Mouse (Mus musculus) MEL (cell line): ENCODE data around the gene Trpm8. TPM values are rescaled to one million over a fixed set of nuclear protein-coding genes. Genes with fewer than 3 reads are reported as not detected.
A peak's percentile ranks its signal among the peaks of the same experiment; 100 is the strongest.

ENCODE experiments used
- DNase-seq: peaks from one replicate; pipeline ENCODE4 v3.0.0; 2011; ENCODE audit warnings: low read depth, low spot score
- H3K27ac ChIP-seq: 2 replicates; pipeline ENCODE4 v1.5.1; 2012; ENCODE audit warnings: low read depth, mild to moderate bottlenecking, control low read depth, low read length, moderate library complexity; ENCODE audit not compliant: control insufficient read depth
- H3K27me3 ChIP-seq, 2 experiments: fragments of 150-350 bp in 1 of 2; sonication (generic) in 1 of 2; 2 replicates each; pipeline ENCODE4 v1.6.1; 2012; ENCODE audit warnings: low read length in 2 of 2, mild to moderate bottlenecking in 2 of 2, improper control_type of control experiment in 1 of 2, moderate library complexity in 1 of 2; ENCODE audit not compliant: insufficient read depth in 2 of 2, control insufficient read depth in 1 of 2
- H3K36me3 ChIP-seq, 2 experiments: 2 replicates each; pipeline ENCODE4 v1.6.1; 2012 to 2014; ENCODE audit warnings: low read length in 2 of 2, improper control_type of control experiment in 1 of 2, inconsistent platforms in 1 of 2, mild to moderate bottlenecking in 1 of 2; ENCODE audit not compliant: insufficient read depth in 2 of 2, control insufficient read depth in 1 of 2
- H3K4me1 ChIP-seq, 2 experiments: fragments of 150-350 bp in 1 of 2; sonication (generic) in 1 of 2; 2 replicates each; pipeline ENCODE4 v1.6.1; 2012; ENCODE audit warnings: low read length in 2 of 2, improper control_type of control experiment in 1 of 2, mild to moderate bottlenecking in 1 of 2; ENCODE audit not compliant: insufficient read depth in 2 of 2, control insufficient read depth in 1 of 2
- H3K4me3 ChIP-seq, 2 experiments: fragments of 150-350 bp in 1 of 2; sonication (generic) in 1 of 2; 2 replicates each; pipeline ENCODE4 v1.5.1; 2012; ENCODE audit warnings: low read depth in 2 of 2, low read length in 2 of 2, mild to moderate bottlenecking in 2 of 2, moderate library complexity in 2 of 2, control low read depth in 1 of 2, improper control_type of control experiment in 1 of 2; ENCODE audit not compliant: control insufficient read depth in 1 of 2, insufficient read depth in 1 of 2
- H3K79me2 ChIP-seq: 2 replicates; pipeline ENCODE4 v1.6.1; 2012; ENCODE audit warnings: mild to moderate bottlenecking, low read length, moderate library complexity; ENCODE audit not compliant: control insufficient read depth, poor library complexity, insufficient read depth
- H3K9ac ChIP-seq: 2 replicates; pipeline ENCODE4 v1.6.1; 2012; ENCODE audit warnings: low read depth, mild to moderate bottlenecking, control low read depth, low read length, moderate library complexity; ENCODE audit not compliant: control insufficient read depth, poor library complexity, severe bottlenecking
- H3K9me3 ChIP-seq: fragments of 150-350 bp; sonication (generic); replicated peaks from 2 replicates; pipeline ENCODE4 v1.6.1; 2012; ENCODE audit warnings: mild to moderate bottlenecking, low read length, improper control_type of control experiment, moderate library complexity; ENCODE audit not compliant: insufficient read depth
- CHD2 ChIP-seq: IDR thresholded peaks from 2 replicates; pipeline ENCODE4 v1.6.1; 2011; ENCODE audit warnings: low read length, improper control_type of control experiment
- CTCF ChIP-seq, 3 experiments: IDR thresholded peaks in 2 of 3; conservative IDR thresholded peaks in 1 of 3; 2 replicates each; pipeline ENCODE4 v1.5.1; 2011 to 2012; ENCODE audit warnings: low read length in 3 of 3, low read depth in 2 of 3, mild to moderate bottlenecking in 2 of 3, improper control_type of control experiment in 1 of 3, inconsistent platforms in 1 of 3, mixed read lengths in 1 of 3, moderate library complexity in 1 of 3; ENCODE audit not compliant: control insufficient read depth in 1 of 3, insufficient read depth in 1 of 3, poor library complexity in 1 of 3, severe bottlenecking in 1 of 3
- E2F4 ChIP-seq: IDR thresholded peaks from 2 replicates; pipeline ENCODE4 v1.6.1; 2011; ENCODE audit warnings: low read depth, low read length, improper control_type of control experiment, borderline replicate concordance
- EP300 ChIP-seq, 2 experiments: IDR thresholded peaks; 2 replicates each; pipeline ENCODE4 v1.6.1; 2011; ENCODE audit warnings: improper control_type of control experiment in 2 of 2, low read length in 2 of 2, low read depth in 1 of 2, mild to moderate bottlenecking in 1 of 2
- JUND ChIP-seq: IDR thresholded peaks from 2 replicates; pipeline ENCODE4 v1.6.1; 2011; ENCODE audit warnings: low read depth, mild to moderate bottlenecking, improper control_type of control experiment, low read length
- MAX ChIP-seq: IDR thresholded peaks from 2 replicates; pipeline ENCODE4 v1.6.1; 2011; ENCODE audit warnings: low read length, improper control_type of control experiment
- NRF1 ChIP-seq: IDR thresholded peaks from 2 replicates; pipeline ENCODE4 v1.6.1; 2014; ENCODE audit warnings: low read depth, mild to moderate bottlenecking, inconsistent platforms, low read length, improper control_type of control experiment, moderate library complexity; ENCODE audit not compliant: poor library complexity, insufficient read depth, severe bottlenecking
- POLR2A ChIP-seq, 2 experiments: IDR thresholded peaks; 2 replicates each; pipeline ENCODE4 v1.6.1; 2011 to 2012; ENCODE audit warnings: low read length in 2 of 2, mild to moderate bottlenecking in 2 of 2, control low read depth in 1 of 2, improper control_type of control experiment in 1 of 2, low read depth in 1 of 2, moderate library complexity in 1 of 2; ENCODE audit not compliant: control insufficient read depth in 1 of 2, insufficient read depth in 1 of 2, poor library complexity in 1 of 2
- POLR2AphosphoS2 ChIP-seq: IDR thresholded peaks from 2 replicates; pipeline ENCODE4 v1.6.1; 2011; ENCODE audit warnings: low read length, improper control_type of control experiment
- POLR2AphosphoS5 ChIP-seq: IDR thresholded peaks from 2 replicates; pipeline ENCODE4 v1.6.1; 2012; ENCODE audit warnings: low read depth, borderline replicate concordance, mild to moderate bottlenecking, inconsistent platforms, low read length, moderate library complexity, mixed read lengths
- RAD21 ChIP-seq: IDR thresholded peaks from 2 replicates; pipeline ENCODE4 v1.6.1; 2011; ENCODE audit warnings: mild to moderate bottlenecking, low read depth, low read length, improper control_type of control experiment
- SIN3A ChIP-seq: IDR thresholded peaks from 2 replicates; pipeline ENCODE4 v1.6.1; 2012; ENCODE audit warnings: low read length, improper control_type of control experiment, inconsistent platforms
- ZKSCAN1 ChIP-seq: IDR thresholded peaks from 2 replicates; pipeline ENCODE4 v1.6.1; 2012; ENCODE audit warnings: low read depth, mild to moderate bottlenecking, inconsistent platforms, low read length, improper control_type of control experiment, moderate library complexity
- ZNF384 ChIP-seq: IDR thresholded peaks from 2 replicates; pipeline ENCODE4 v1.6.1; 2012; ENCODE audit warnings: low read depth, mild to moderate bottlenecking, inconsistent platforms, low read length, improper control_type of control experiment
- polyA plus RNA-seq, 2 experiments: library from polyadenylated mRNA; stranded (reverse) in 1 of 2; unstranded in 1 of 2; fragments of >175 nt in 1 of 2; fragments of >200 nt in 1 of 2; gene quantifications; 2 replicates each; pipeline versions ENCODE4 v1.2.1 to v1.2.4; 2012; ENCODE audit warnings: low replicate concordance in 2 of 2, low read depth in 1 of 2; ENCODE audit not compliant: insufficient read length in 2 of 2, insufficient read depth in 1 of 2, missing spikeins in 1 of 2
- total RNA-seq: library from RNA; depleted of rRNA; stranded (reverse); fragments of 300-350 nt; gene quantifications from 2 replicates; pipeline ENCODE4 v1.2.3, GENCODE M21; 2012

Trpm8 gene
- total and polyA plus RNA-seq, 3 experiments: not detected

GRCm38 (mm10) chr1:88262255-88262654 is 15.2 kb upstream of the Trpm8 start (continued):
- TF ChIP-seq ZKSCAN1 (no peak), CTCF (IDR thresholded peaks at IDR 0.05 in 2 of 3, conservative IDR thresholded peaks at IDR 0.05 in 1 of 3; ENCODE audit: control insufficient read depth in 1 of 3, insufficient read depth in 1 of 3, low read depth in 2 of 3, low read length in 3 of 3, poor library complexity in 1 of 3, severe bottlenecking in 1 of 3) (no peak), ZNF384 (no peak), CHD2 (peak; percentile 58; the same call in 1 of the 2 replicates), EP300 (IDR thresholded peaks at IDR 0.05; ENCODE audit: low read depth in 1 of 2, low read length in 2 of 2) (peak; percentile 51 to 79), RAD21 (no peak), E2F4 (no peak), POLR2AphosphoS2 (peak; percentile 79)

GRCm38 (mm10) chr1:88262961-88263360 is 14.5 kb upstream of the Trpm8 start:
- no peaks in the 10 kb centered on the region for H3K27me3 ChIP-seq
- H3K4me3 ChIP-seq: no peak overlapping the region
- no peaks in the 10 kb centered on the region for H3K79me2 ChIP-seq
- TF ChIP-seq POLR2AphosphoS5 (no peak), MAX (0 out of 2 replicates have a peak, but pooled peaks have one; percentile 18)
- H3K9ac ChIP-seq: no peak overlapping the region
- H3K27ac ChIP-seq: peak overlapping the region; percentile 25; the same call in 1 of the 2 replicates
- DNase-seq: no peak
- H3K9me3 ChIP-seq: no peaks in the 10 kb centered on the region
- peaks cover 7 to 17% of the 10 kb centered on the region in 2 experiments for H3K4me1 ChIP-seq
- H3K36me3 ChIP-seq: peaks cover 21 to 24% of the 10 kb centered on the region in 2 experiments

GRCm38 (mm10) chr1:88263778-88264177 is 13.7 kb upstream of the Trpm8 start:
- no peaks in the 10 kb centered on the region for H3K79me2 ChIP-seq
- H3K9me3 ChIP-seq: no peaks in the 10 kb centered on the region
- no peaks in the 10 kb centered on the region for H3K27me3 ChIP-seq
- H3K4me3 ChIP-seq: no peak overlapping the region
- peaks cover 7 to 17% of the 10 kb centered on the region in 2 experiments for H3K4me1 ChIP-seq
- DNase-seq: no peak
- TF ChIP-seq SIN3A: no peak
- TF ChIP-seq POLR2A (IDR thresholded peaks at IDR 0.05; ENCODE audit: control insufficient read depth in 1 of 2, insufficient read depth in 1 of 2, low read depth in 1 of 2, low read length in 2 of 2, poor library complexity in 1 of 2): no peak
- no peak for TF ChIP-seq CHD2
- TF ChIP-seq NRF1: no peak
- no peak for TF ChIP-seq JUND
- no peak overlapping the region for H3K27ac ChIP-seq
- H3K9ac ChIP-seq: no peak overlapping the region
- H3K36me3 ChIP-seq: peaks cover 24 to 25% of the 10 kb centered on the region in 2 experiments
